In genomic region chr7:140188391-140189328, GRCm38 (mm10) we compare ENCODE assay signal across 8 mouse cellular contexts. TPM values are rescaled to one million over a fixed set of nuclear protein-coding genes. Genes with fewer than 3 reads are reported as not detected.
DNase-seq lines count a peak whose midpoint lies in the region; ATAC-seq and TF ChIP-seq lines count a peak whose summit lies in the region.
"Had no signal": no experiment of that assay in that cellular context is flagged by ENCODE, and none has a peak within 500 bp of the region (broad histone marks: within the 10 kb centered on the region; RNA-seq: fewer than 3 reads in every experiment).

No protein-coding gene starts in this region.

- no peak overlapping the region for H3K4me3 ChIP-seq in left cerebral cortex, adult 2 months
- H3K4me3 ChIP-seq: hindbrain, embryonic 15.5 days had no signal

- intact Hi-C loops in left cerebral cortex, adult 2 months (cut with DNase I): loop anchor here (2.0 to 10.0 kb wide), 4 partner anchors 290 to 640 kb away; no protein-coding TSS in a partner anchor

- peak; percentile 71 for ATAC-seq in common myeloid progenitor, adult 5-6 weeks (replicated peaks; ENCODE audit: low read depth, poor library complexity, severe bottlenecking)
- peak; percentile 63 for ATAC-seq in megakaryocyte-erythroid progenitor cell, adult 5-6 weeks (replicated peaks; ENCODE audit: low FRiP score, low TSS enrichment, poor library complexity, severe bottlenecking)

- DNase-seq in left cerebral cortex, adult 2 months (ENCODE audit: extremely low spot score in 1 of 2, low spot score in 2 of 2): no peak
- DNase-seq in left cerebral cortex, adult 18-20 months (ENCODE audit: low spot score in 2 of 2): no peak
- DNase-seq in Muller cell, postnatal 12 days (ENCODE audit: inconsistent ontology term): peak; percentile 11
- DNase-seq in thymus, postnatal 4 days: no peak
- DNase-seq in cerebellum, adult 11 months: no peak

- no peak overlapping the region for H3K27ac ChIP-seq in left cerebral cortex, adult 2 months
- H3K27ac ChIP-seq: hindbrain, embryonic 15.5 days had no signal

- peak; percentile 56 for TF ChIP-seq CTCF in left cerebral cortex, adult 2 months (IDR thresholded peaks at IDR 0.05)

RNA-seq across cellular contexts. Expression of gene Olfr523, which starts 15.6 kb away (rescaled TPM):
- under 1 TPM; 0.12 to 0.14 TPM for total RNA-seq in left cerebral cortex, adult 2 months (2021)
- not detected for total RNA-seq in left cerebral cortex, adult 18-20 months (2021)
- not detected in 2 replicates for total RNA-seq in common myeloid progenitor, adult 5-6 weeks (2017)
- not detected in 2 replicates for total RNA-seq in megakaryocyte-erythroid progenitor cell, adult 5-6 weeks (2014; fragmentation: Nextera tagmentation)
- total RNA-seq in megakaryocyte-erythroid progenitor cell, adult 5-6 weeks (2017): not detected in 2 replicates

RNA-seq across cellular contexts. Expression of gene Olfr524, which starts 17.1 kb away (rescaled TPM):
- total RNA-seq in left cerebral cortex, adult 2 months (2021): not detected
- total RNA-seq in left cerebral cortex, adult 18-20 months (2021): not detected
- not detected in 2 replicates for total RNA-seq in common myeloid progenitor, adult 5-6 weeks (2017)
- not detected in 2 replicates for total RNA-seq in megakaryocyte-erythroid progenitor cell, adult 5-6 weeks (2014; fragmentation: Nextera tagmentation)
- total RNA-seq in megakaryocyte-erythroid progenitor cell, adult 5-6 weeks (2017): not detected in 2 replicates

RNA-seq across cellular contexts. Expression of gene Olfr522, which starts 24.1 kb away (rescaled TPM):
- total RNA-seq in left cerebral cortex, adult 2 months (2021): not detected
- not detected for total RNA-seq in left cerebral cortex, adult 18-20 months (2021)
- total RNA-seq in common myeloid progenitor, adult 5-6 weeks (2017): not detected in 2 replicates
- total RNA-seq in megakaryocyte-erythroid progenitor cell, adult 5-6 weeks (2014; fragmentation: Nextera tagmentation): not detected in 2 replicates
- not detected in 2 replicates for total RNA-seq in megakaryocyte-erythroid progenitor cell, adult 5-6 weeks (2017)

RNA-seq across cellular contexts. Expression of gene Cd163l1, which starts 29.4 kb away (rescaled TPM):
- total RNA-seq in left cerebral cortex, adult 2 months (2021): under 1 TPM in 1 of 2 experiments, not detected in 1; 0.14 TPM
- total RNA-seq in left cerebral cortex, adult 18-20 months (2021): not detected
- total RNA-seq in common myeloid progenitor, adult 5-6 weeks (2017): not detected in 2 replicates
- total RNA-seq in megakaryocyte-erythroid progenitor cell, adult 5-6 weeks (2014; fragmentation: Nextera tagmentation): not detected in 2 replicates
- 0.19 TPM in 1 of 2 replicates, not detected in the other for total RNA-seq in megakaryocyte-erythroid progenitor cell, adult 5-6 weeks (2017)

RNA-seq across cellular contexts. Expression of gene Sprn, which starts 34.0 kb away (rescaled TPM):
- total RNA-seq in left cerebral cortex, adult 2 months (2021): 100 to 1,000 TPM; 135 to 144 TPM
- 100 to 1,000 TPM; 119 to 120 TPM for total RNA-seq in left cerebral cortex, adult 18-20 months (2021)
- total RNA-seq in common myeloid progenitor, adult 5-6 weeks (2017): not detected in 2 replicates
- 0.83 TPM in 1 of 2 replicates, not detected in the other for total RNA-seq in megakaryocyte-erythroid progenitor cell, adult 5-6 weeks (2014; fragmentation: Nextera tagmentation)
- not detected in 2 replicates for total RNA-seq in megakaryocyte-erythroid progenitor cell, adult 5-6 weeks (2017)
